Mouse (Mus musculus) thymus, adult 2 months (tissue): ENCODE data around the gene Kif17. TPM values are rescaled to one million over a fixed set of nuclear protein-coding genes. Genes with fewer than 3 reads are reported as not detected.

Source experiments
- DNase-seq: peaks from one replicate; pipeline ENCODE4 v3.0.0; 2021
- H3K27ac ChIP-seq: fragments of 200-500 bp; 2 replicates; pipeline ENCODE4 v1.5.1; 2012; ENCODE audit warnings: low read length, control low read depth; ENCODE audit not compliant: control insufficient read depth, insufficient read depth
- H3K27me3 ChIP-seq: fragments of 200-500 bp; 2 replicates; pipeline ENCODE4 v1.6.1; 2012; ENCODE audit warnings: mild to moderate bottlenecking, low read length, moderate library complexity, mixed read lengths; ENCODE audit not compliant: control insufficient read depth, insufficient read depth
- H3K36me3 ChIP-seq: fragments of 200-500 bp; 2 replicates; pipeline ENCODE4 v1.6.1; 2012; ENCODE audit warnings: mild to moderate bottlenecking, low read length, moderate library complexity; ENCODE audit not compliant: control insufficient read depth, insufficient read depth
- H3K4me1 ChIP-seq: fragments of 200-500 bp; replicated peaks from 2 replicates; pipeline ENCODE4 v1.6.1; 2012; ENCODE audit warnings: low read length; ENCODE audit not compliant: control insufficient read depth, insufficient read depth
- H3K4me3 ChIP-seq: fragments of 200-500 bp; 2 replicates; pipeline ENCODE4 v1.5.1; 2012; ENCODE audit warnings: mild to moderate bottlenecking, low read length, control low read depth, moderate library complexity; ENCODE audit not compliant: control insufficient read depth, insufficient read depth
- CTCF ChIP-seq: fragments of 200-500 bp; IDR thresholded peaks from 2 replicates; pipeline ENCODE4 v1.5.1; 2012; ENCODE audit warnings: mild to moderate bottlenecking, control low read depth, low read length, moderate library complexity, borderline replicate concordance; ENCODE audit not compliant: control insufficient read depth, poor library complexity, insufficient read depth; ENCODE audit errors: extremely low read depth
- POLR2A ChIP-seq: fragments of 200-500 bp; IDR thresholded peaks from 2 replicates; pipeline ENCODE4 v1.6.1; 2012; ENCODE audit warnings: mild to moderate bottlenecking, low read length, control low read depth, moderate library complexity; ENCODE audit not compliant: control insufficient read depth, poor library complexity, insufficient read depth; ENCODE audit errors: extremely low read depth
- WGBS: fragments of 180-500 bp; shearing (Covaris S2); methylation state at CpG from one replicate; pipeline ENCODE4 v1.1.7; 2018; 5-methylcytosine and 5-hydroxymethylcytosine counted together
- polyA plus RNA-seq: library from polyadenylated mRNA; depleted of rRNA; stranded (reverse); fragments of >200 nt; gene quantifications from 2 replicates; pipeline ENCODE4 v1.2.3, GENCODE M21; 2012

Kif17 gene
- polyA plus RNA-seq, 1 experiment: 1.6 TPM

- WGBS: 53% methylated on average over 5 of the region's 5 CpGs
- peaks cover 29% of the 10 kb centered on the region for H3K36me3 ChIP-seq
- peaks cover 34% of the 10 kb centered on the region for H3K4me1 ChIP-seq
- H3K27me3 ChIP-seq: no peaks in the 10 kb centered on the region
- DNase-seq: no peak
- H3K27ac ChIP-seq: peak overlapping the region; percentile 65; the same call in 1 of the 2 replicates
- TF ChIP-seq POLR2A (no peak), CTCF (no peak)
- H3K4me3 ChIP-seq: no peak overlapping the region
Measured at GRCm38 (mm10) chr4:138221406-138221805, 28.8 kb upstream of the Kif17 start.

- no peak overlapping the region for H3K4me3 ChIP-seq
- DNase-seq: peak; percentile 39
- no peaks in the 10 kb centered on the region for H3K27me3 ChIP-seq
- H3K36me3 ChIP-seq: peaks cover 39% of the 10 kb centered on the region
- 8% methylated on average over 5 of the region's 5 CpGs for WGBS
- peak overlapping the region; percentile 96 for H3K27ac ChIP-seq
- H3K4me1 ChIP-seq: peaks cover 34% of the 10 kb centered on the region
- TF ChIP-seq POLR2A (no peak), CTCF (no peak)
Measured at GRCm38 (mm10) chr4:138222396-138222795, 27.8 kb upstream of the Kif17 start.

- Histone ChIP-seq H3K27ac (peak overlapping the region; percentile 78), H3K4me1 (peaks cover 30% of the 10 kb centered on the region), H3K36me3 (peaks cover 51% of the 10 kb centered on the region), H3K4me3 (no peak overlapping the region), H3K27me3 (no peaks in the 10 kb centered on the region)
- 18% methylated on average over 10 of the region's 10 CpGs for WGBS
- no peak for TF ChIP-seq POLR2A
- no peak for TF ChIP-seq CTCF
- no peak for DNase-seq
Measured at GRCm38 (mm10) chr4:138223623-138224022, 26.6 kb upstream of the Kif17 start.

- DNase-seq: no peak
- Histone ChIP-seq H3K4me3 (no peak overlapping the region), H3K27ac (no peak overlapping the region), H3K36me3 (peaks cover 30% of the 10 kb centered on the region), H3K4me1 (peaks cover 21% of the 10 kb centered on the region), H3K27me3 (no peaks in the 10 kb centered on the region; the same call in 1 of the 2 replicates)
- no peak for TF ChIP-seq CTCF
- TF ChIP-seq POLR2A: no peak
- WGBS: 65% methylated on average over 27 of the region's 27 CpGs
Measured at GRCm38 (mm10) chr4:138246756-138247665, 3.2 kb upstream of the Kif17 start.

- DNase-seq: peak; percentile 20
- no peaks in the 10 kb centered on the region for H3K36me3 ChIP-seq
- H3K27me3 ChIP-seq: no peaks in the 10 kb centered on the region; the same call in 1 of the 2 replicates
- peak overlapping the region; percentile 3; the same call in 1 of the 2 replicates for H3K4me3 ChIP-seq
- H3K4me1 ChIP-seq: peaks cover 43% of the 10 kb centered on the region
- TF ChIP-seq POLR2A (0 out of 2 replicates have a peak, but pooled peaks have one; percentile 21), CTCF (0 out of 2 replicates have a peak, but pooled peaks have one; percentile 31)
- 0% methylated on average over 14 of the region's 14 CpGs for WGBS
- H3K27ac ChIP-seq: no peak overlapping the region
Measured at GRCm38 (mm10) chr4:138251819-138252218, 1.6 kb downstream of the Kif17 start.

GRCm38 (mm10) chr4:138252231-138252630 lies 2.0 kb downstream of the Kif17 start:
- Histone ChIP-seq H3K4me3 (no peak overlapping the region), H3K27me3 (no peaks in the 10 kb centered on the region; the same call in 1 of the 2 replicates), H3K36me3 (no peaks in the 10 kb centered on the region), H3K27ac (no peak overlapping the region), H3K4me1 (peaks cover 47% of the 10 kb centered on the region)
- 14% methylated on average over 5 of the region's 5 CpGs for WGBS
- TF ChIP-seq POLR2A (no peak), CTCF (no peak)
- no peak for DNase-seq
